Mouse (Mus musculus) MEL (cell line): Measurements from ENCODE around the gene St13.

Experiments used
- CTCF ChIP-seq, 3 experiments: IDR thresholded peaks in 2 of 3; conservative IDR thresholded peaks in 1 of 3; 2 replicates each; pipeline ENCODE4 v1.5.1; 2011 to 2012; ENCODE audit warnings: low read length in 3 of 3, low read depth in 2 of 3, mild to moderate bottlenecking in 2 of 3, improper control_type of control experiment in 1 of 3, inconsistent platforms in 1 of 3, mixed read lengths in 1 of 3, moderate library complexity in 1 of 3; ENCODE audit not compliant: control insufficient read depth in 1 of 3, insufficient read depth in 1 of 3, poor library complexity in 1 of 3, severe bottlenecking in 1 of 3
- ETS1 ChIP-seq: IDR thresholded peaks from 2 replicates; pipeline ENCODE4 v1.6.1; 2012; ENCODE audit warnings: low read depth, mild to moderate bottlenecking, inconsistent platforms, low read length, improper control_type of control experiment, moderate library complexity
- GATA1 ChIP-seq: IDR thresholded peaks from 2 replicates; pipeline ENCODE4 v1.6.1; 2011; ENCODE audit warnings: low read depth, low read length, improper control_type of control experiment
- POLR2A ChIP-seq, 2 experiments: IDR thresholded peaks; 2 replicates each; pipeline ENCODE4 v1.6.1; 2011 to 2012; ENCODE audit warnings: low read length in 2 of 2, mild to moderate bottlenecking in 2 of 2, control low read depth in 1 of 2, improper control_type of control experiment in 1 of 2, low read depth in 1 of 2, moderate library complexity in 1 of 2; ENCODE audit not compliant: control insufficient read depth in 1 of 2, insufficient read depth in 1 of 2, poor library complexity in 1 of 2
- RCOR1 ChIP-seq: IDR thresholded peaks from 2 replicates; pipeline ENCODE4 v1.6.1; 2012; ENCODE audit warnings: low read depth, mild to moderate bottlenecking, inconsistent platforms, low read length, improper control_type of control experiment
- SIN3A ChIP-seq: IDR thresholded peaks from 2 replicates; pipeline ENCODE4 v1.6.1; 2012; ENCODE audit warnings: low read length, improper control_type of control experiment, inconsistent platforms
- SMC3 ChIP-seq: IDR thresholded peaks from 2 replicates; pipeline ENCODE4 v1.6.1; 2011; ENCODE audit warnings: low read depth, low read length, improper control_type of control experiment
- ZC3H11A ChIP-seq: IDR thresholded peaks from 2 replicates; pipeline ENCODE4 v1.6.1; 2012; ENCODE audit warnings: low read depth, mild to moderate bottlenecking, inconsistent platforms, low read length, improper control_type of control experiment

DNA sequence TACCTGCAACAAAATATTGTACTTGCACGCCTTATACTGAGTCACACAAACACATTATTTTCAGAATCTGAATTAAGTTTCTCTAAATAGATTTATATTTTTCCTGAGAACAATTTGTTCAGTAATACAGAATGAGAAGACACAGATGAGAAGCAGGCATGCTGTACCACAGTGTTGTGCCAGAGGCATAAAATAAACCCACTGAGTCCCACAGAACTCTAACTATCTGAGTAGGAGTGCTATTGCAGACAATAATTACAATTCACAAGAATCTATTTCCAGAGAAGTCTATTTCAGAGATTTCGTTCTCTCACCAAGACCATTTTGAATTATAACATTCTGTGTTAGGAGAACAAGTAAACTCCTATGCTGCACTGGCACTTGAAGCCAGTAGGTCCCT lies 52.4 kb downstream of the St13 start:
- no peak for TF ChIP-seq RCOR1
- TF ChIP-seq GATA1: no peak
- TF ChIP-seq ETS1: no peak
- TF ChIP-seq CTCF (IDR thresholded peaks at IDR 0.05 in 2 of 3, conservative IDR thresholded peaks at IDR 0.05 in 1 of 3; ENCODE audit: control insufficient read depth in 1 of 3, insufficient read depth in 1 of 3, low read depth in 2 of 3, low read length in 3 of 3, poor library complexity in 1 of 3, severe bottlenecking in 1 of 3): no peak
- TF ChIP-seq SMC3: no peak
- no peak for TF ChIP-seq POLR2A (IDR thresholded peaks at IDR 0.05; ENCODE audit: control insufficient read depth in 1 of 2, insufficient read depth in 1 of 2, low read depth in 1 of 2, low read length in 2 of 2, poor library complexity in 1 of 2)
- TF ChIP-seq SIN3A: no peak
- TF ChIP-seq ZC3H11A: no peak
